Mouse (Mus musculus) kidney, adult 2 months (tissue): ENCODE data around the gene Gm17428. TPM values are rescaled to one million over a fixed set of nuclear protein-coding genes. Genes with fewer than 3 reads are reported as not detected.

Source experiments
- DNase-seq: peaks from one replicate; pipeline ENCODE4 v3.0.0; 2021
- H3K27ac ChIP-seq: fragments of 200-500 bp; 2 replicates; pipeline ENCODE4 v1.5.1; 2012; ENCODE audit warnings: low read depth, low read length, control low read depth, inconsistent platforms; ENCODE audit not compliant: insufficient read depth
- H3K27me3 ChIP-seq: fragments of 200-500 bp; replicated peaks from 2 replicates; pipeline ENCODE4 v1.6.1; 2012; ENCODE audit warnings: mild to moderate bottlenecking, moderate library complexity, low read length, inconsistent platforms; ENCODE audit not compliant: control insufficient read depth, insufficient read depth
- H3K36me3 ChIP-seq: fragments of 200-500 bp; 2 replicates; pipeline ENCODE4 v1.6.1; 2012; ENCODE audit warnings: mild to moderate bottlenecking, moderate library complexity, low read length, inconsistent platforms; ENCODE audit not compliant: control insufficient read depth, insufficient read depth
- H3K4me1 ChIP-seq: fragments of 200-500 bp; 2 replicates; pipeline ENCODE4 v1.6.1; 2011; ENCODE audit warnings: low read length; ENCODE audit not compliant: control insufficient read depth, insufficient read depth
- H3K4me3 ChIP-seq: fragments of 200-500 bp; 2 replicates; pipeline ENCODE4 v1.5.1; 2011; ENCODE audit warnings: mild to moderate bottlenecking, low read depth, low read length, control low read depth; ENCODE audit not compliant: insufficient read depth
- CTCF ChIP-seq: fragments of 200-500 bp; conservative IDR thresholded peaks from 2 replicates; pipeline ENCODE4 v1.5.1; 2011; ENCODE audit warnings: low read depth, mild to moderate bottlenecking, control low read depth, low read length, moderate library complexity, mixed read lengths; ENCODE audit not compliant: insufficient read depth, insufficient read length
- POLR2A ChIP-seq: fragments of 200-500 bp; IDR thresholded peaks from one replicate; pipeline ENCODE4 v1.6.1; 2011; ENCODE audit warnings: low read depth, low read length, control low read depth
- WGBS: fragments of 180-500 bp; shearing (Covaris S2); methylation state at CpG from one replicate; pipeline ENCODE4 v1.1.7; 2018; 5-methylcytosine and 5-hydroxymethylcytosine counted together
- polyA plus RNA-seq: library from polyadenylated mRNA; depleted of rRNA; stranded (reverse); fragments of >200 nt; gene quantifications from 2 replicates; pipeline ENCODE4 v1.2.3, GENCODE M21; 2012

The Gm17428 gene
- polyA plus RNA-seq, 1 experiment: not detected

- Histone ChIP-seq H3K4me3 (no peak overlapping the region), H3K27me3 (no peaks in the 10 kb centered on the region), H3K4me1 (no peaks in the 10 kb centered on the region), H3K27ac (no peak overlapping the region), H3K36me3 (no peaks in the 10 kb centered on the region)
- WGBS: 82% methylated on average over 18 of the region's 18 CpGs
- no peak for DNase-seq
- TF ChIP-seq CTCF (no peak), POLR2A (no peak)
These were observed 27.4 kb downstream of the Gm17428 start for GRCm38 (mm10) chr14:55003878-55004855.

- Histone ChIP-seq H3K4me3 (no peak overlapping the region), H3K27me3 (no peaks in the 10 kb centered on the region), H3K36me3 (no peaks in the 10 kb centered on the region), H3K27ac (no peak overlapping the region), H3K4me1 (no peaks in the 10 kb centered on the region)
- TF ChIP-seq POLR2A (no peak), CTCF (no peak)
- 76% methylated on average over 2 of the region's 2 CpGs for WGBS
- DNase-seq: no peak
These were observed 28.8 kb downstream of the Gm17428 start for GRCm38 (mm10) chr14:55005506-55005905.

DNA sequence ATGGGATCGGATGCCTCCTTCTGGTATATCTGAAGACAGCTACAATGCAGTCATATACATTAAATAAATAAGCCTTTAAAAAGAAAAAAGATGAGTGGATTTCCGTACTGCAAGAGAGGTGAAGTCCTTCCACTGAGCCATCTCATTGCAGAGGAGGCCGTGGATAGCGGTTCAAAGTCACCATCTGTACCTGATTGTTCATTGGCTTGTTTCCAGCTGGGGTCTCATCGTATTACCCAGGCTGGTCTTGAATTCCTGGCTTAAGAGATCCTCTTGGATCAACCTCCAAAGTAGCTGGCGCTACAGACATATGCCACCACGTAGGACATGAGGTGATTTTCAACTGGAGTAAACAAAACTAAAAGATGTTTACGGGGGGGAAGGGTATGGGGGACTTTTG lies 29.2 kb downstream of the Gm17428 start:
- no peak overlapping the region for H3K27ac ChIP-seq
- no peaks in the 10 kb centered on the region for H3K27me3 ChIP-seq
- no peak overlapping the region for H3K4me3 ChIP-seq
- 93% methylated on average over 8 of the region's 8 CpGs for WGBS
- TF ChIP-seq POLR2A (no peak), CTCF (no peak)
- no peak for DNase-seq
- H3K4me1 ChIP-seq: no peaks in the 10 kb centered on the region
- no peaks in the 10 kb centered on the region for H3K36me3 ChIP-seq

DNA sequence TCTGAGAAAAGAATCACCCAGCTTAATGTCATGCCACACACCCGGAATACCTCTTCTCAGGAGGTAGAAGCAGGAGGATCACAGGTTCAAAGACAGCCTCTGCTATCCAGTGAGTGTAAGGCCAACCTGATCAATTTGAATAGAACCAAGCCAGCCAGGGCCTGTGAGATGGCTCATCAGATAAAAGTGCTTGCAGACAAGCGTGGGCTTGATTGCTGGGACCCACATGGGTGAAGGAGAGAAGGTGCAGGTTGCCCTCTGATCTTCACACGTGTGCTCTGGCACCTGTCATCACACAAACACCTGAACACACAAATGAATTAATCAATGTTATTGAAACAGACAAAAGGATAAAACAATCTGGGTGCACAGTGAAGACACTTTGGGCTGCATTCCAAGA lies 29.8 kb downstream of the Gm17428 start:
- no peak for TF ChIP-seq CTCF
- TF ChIP-seq POLR2A: no peak
- no peak overlapping the region for H3K4me3 ChIP-seq
- H3K27ac ChIP-seq: no peak overlapping the region
- DNase-seq: no peak
- 79% methylated on average over 3 of the region's 3 CpGs for whole genome bisulfite sequencing
- H3K4me1 ChIP-seq: no peaks in the 10 kb centered on the region
- H3K36me3 ChIP-seq: no peaks in the 10 kb centered on the region
- no peaks in the 10 kb centered on the region for H3K27me3 ChIP-seq

- DNase-seq: no peak
- Histone ChIP-seq H3K36me3 (no peaks in the 10 kb centered on the region), H3K4me1 (no peaks in the 10 kb centered on the region), H3K4me3 (no peak overlapping the region), H3K27ac (no peak overlapping the region), H3K27me3 (no peaks in the 10 kb centered on the region)
- no peak for TF ChIP-seq CTCF
- no peak for TF ChIP-seq POLR2A
- 92% methylated on average over 9 of the region's 9 CpGs for WGBS
These were observed 30.6 kb downstream of the Gm17428 start for GRCm38 (mm10) chr14:55007120-55007908.

GRCm38 (mm10) chr14:55008417-55008816 lies 31.7 kb downstream of the Gm17428 start:
- no peak for TF ChIP-seq CTCF
- TF ChIP-seq POLR2A: no peak
- no peak overlapping the region for H3K4me3 ChIP-seq
- DNase-seq: no peak
- H3K36me3 ChIP-seq: no peaks in the 10 kb centered on the region
- 81% methylated on average over 8 of the region's 8 CpGs for WGBS
- no peak overlapping the region for H3K27ac ChIP-seq
- H3K27me3 ChIP-seq: no peaks in the 10 kb centered on the region
- no peaks in the 10 kb centered on the region for H3K4me1 ChIP-seq

- Histone ChIP-seq H3K4me1 (peaks cover 3% of the 10 kb centered on the region; the same call in 1 of the 2 replicates), H3K27me3 (no peaks in the 10 kb centered on the region), H3K27ac (no peak overlapping the region), H3K4me3 (no peak overlapping the region), H3K36me3 (no peaks in the 10 kb centered on the region)
- peak; percentile 26 for DNase-seq
- 79% methylated on average over 4 of the region's 4 CpGs for WGBS
- TF ChIP-seq POLR2A: no peak
- TF ChIP-seq CTCF: peak; percentile 44
These were observed 34.4 kb downstream of the Gm17428 start for GRCm38 (mm10) chr14:55011116-55011515.
